Comparison of ENCODE assay signal across 19 mouse cellular contexts in genomic region chr6:53314126-53314525, GRCm38 (mm10).
"Had no signal": no experiment of that assay in that cellular context is flagged by ENCODE, and none has a peak within 500 bp of the region (broad histone marks: within the 10 kb centered on the region; RNA-seq: fewer than 3 reads in every experiment).

No protein-coding gene starts in this region.

- H3K36me3 ChIP-seq: limb, embryonic 15.5 days; liver, embryonic 12.5 days; midbrain, embryonic 12.5 days; neural tube, embryonic 13.5 days had no signal

- H3K4me2 ChIP-seq: limb, embryonic 15.5 days; liver, embryonic 12.5 days; lung, embryonic 14.5 days; midbrain, embryonic 12.5 days; neural tube, embryonic 13.5 days had no signal

- DNase-seq: kidney, adult 9 months; kidney, postnatal 36 days; layer of hippocampus, adult 9-11 months; layer of hippocampus, postnatal 36 days; lung, embryonic 14.5 days; lung, postnatal 14 days; retina, postnatal 1 day; right cerebral cortex, postnatal 4 days; spleen, adult 18-20 months; thymus, adult 18-20 months; thymus, postnatal 14 days had no signal

- H3K9ac ChIP-seq: limb, embryonic 15.5 days; liver, embryonic 12.5 days; lung, embryonic 14.5 days; midbrain, embryonic 12.5 days; neural tube, embryonic 13.5 days had no signal

- H3K4me1 ChIP-seq: liver, embryonic 12.5 days; megakaryocyte, embryonic 14.5 days had no signal

- H3K27ac ChIP-seq: kidney, postnatal 0 days; limb, embryonic 15.5 days; liver, embryonic 12.5 days; macrophage; midbrain, embryonic 12.5 days; neural tube, embryonic 13.5 days had no signal

- ATAC-seq: liver, embryonic 12.5 days; midbrain, embryonic 16.5 days had no signal

- H3K4me3 ChIP-seq: limb, embryonic 15.5 days; liver, embryonic 12.5 days; megakaryocyte, embryonic 14.5 days; midbrain, embryonic 12.5 days; neural tube, embryonic 13.5 days had no signal

- H3K27me3 ChIP-seq: limb, embryonic 15.5 days; liver, embryonic 12.5 days; midbrain, embryonic 12.5 days; neural tube, embryonic 13.5 days had no signal

- H3K9me3 ChIP-seq: limb, embryonic 15.5 days; liver, embryonic 12.5 days; midbrain, embryonic 12.5 days; neural tube, embryonic 13.5 days had no signal
